Mouse (Mus musculus): Measurements from ENCODE around the gene S1pr3.

S1pr3 gene

DNA sequence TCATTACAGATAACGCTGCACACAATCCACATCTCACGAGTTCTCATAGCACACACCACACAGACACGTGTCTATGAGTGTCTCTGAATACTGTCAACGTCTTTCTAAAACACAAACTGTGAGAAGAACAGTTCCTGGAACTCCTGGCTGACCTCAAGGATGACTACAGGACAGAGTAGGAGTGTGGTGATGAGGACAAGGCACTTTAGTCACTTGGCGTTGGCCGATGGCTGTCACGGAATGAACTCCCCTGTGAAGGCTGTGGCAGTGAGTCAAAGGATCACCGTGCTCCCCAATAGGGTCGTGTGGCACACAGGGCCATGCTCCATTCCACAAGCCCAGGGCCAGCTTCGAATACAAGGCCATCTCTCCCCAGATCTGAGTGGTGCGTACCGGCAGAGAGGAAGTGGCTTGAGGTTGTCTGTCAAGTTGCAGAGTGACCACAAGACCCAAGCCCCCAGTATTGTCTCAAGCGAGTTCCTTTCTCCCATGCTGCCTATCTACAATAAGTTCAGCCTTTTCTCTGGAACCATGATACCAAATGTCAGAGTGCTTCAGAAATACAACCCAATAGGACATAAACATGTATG lies 2.6 kb upstream of the S1pr3 start:
- no peak for DNase-seq (ENCODE audit: low spot score in 2 of 2)

DNA sequence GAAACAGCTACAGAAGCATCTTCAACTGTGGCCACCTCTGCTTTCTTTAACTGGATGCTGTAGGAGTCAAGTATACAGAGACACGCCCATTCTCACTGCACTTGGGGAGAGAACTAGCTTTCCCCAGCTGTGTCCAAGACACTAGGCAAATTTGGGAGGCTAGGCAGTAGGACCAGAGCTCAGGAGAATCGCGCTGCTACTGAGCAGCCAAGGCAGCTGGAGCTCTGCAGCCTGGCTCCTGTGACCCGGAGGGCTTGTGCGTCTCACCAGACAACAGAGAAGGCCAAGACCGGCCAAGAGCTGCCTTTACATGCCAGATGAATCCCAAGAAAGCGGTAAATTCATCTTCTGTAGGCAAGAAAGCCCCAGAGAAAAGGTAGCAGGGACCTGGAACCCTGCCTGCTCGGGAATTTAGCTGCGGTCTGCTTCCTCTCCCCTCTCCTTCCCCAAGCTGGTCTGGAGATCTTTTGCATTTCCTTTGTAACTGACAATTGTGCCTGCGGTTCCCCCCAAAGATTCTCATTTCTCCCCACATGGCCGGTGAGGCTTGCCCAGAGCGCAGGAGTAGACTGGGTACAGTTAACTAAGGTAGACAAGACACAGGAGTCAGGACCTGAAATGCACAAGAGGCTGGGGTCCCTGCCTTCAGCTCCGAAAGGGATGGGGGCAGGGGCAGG lies 760 bp upstream of the S1pr3 start:
- DNase-seq (ENCODE audit: low spot score in 2 of 2) = no peak

DNA sequence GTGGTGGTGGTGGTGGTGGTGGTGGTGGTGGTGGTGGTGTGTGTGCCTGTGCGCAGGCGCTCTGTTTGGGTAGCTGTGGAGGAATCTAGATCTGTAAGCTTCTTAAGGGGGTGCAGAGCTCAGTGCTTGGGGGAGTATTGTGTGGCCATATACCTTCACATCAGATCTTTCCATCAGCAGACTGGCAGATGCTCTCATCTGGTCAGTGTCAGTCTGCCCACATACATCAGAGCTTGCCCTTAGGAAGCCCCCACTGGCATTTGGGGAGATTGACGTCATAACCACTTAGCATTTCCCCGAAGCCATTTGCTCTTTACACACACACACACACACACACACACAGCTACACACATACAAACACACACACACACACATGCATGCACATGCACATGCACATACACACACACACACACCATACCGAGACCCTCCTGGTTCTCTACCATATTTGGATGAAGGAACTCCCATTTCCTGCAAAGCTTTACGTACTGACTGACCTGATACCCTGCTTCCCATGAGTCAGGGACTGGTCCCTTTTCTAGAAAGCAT lies 1.6 kb downstream of the S1pr3 start:
- no peak for DNase-seq (ENCODE audit: low spot score in 2 of 2)

DNA sequence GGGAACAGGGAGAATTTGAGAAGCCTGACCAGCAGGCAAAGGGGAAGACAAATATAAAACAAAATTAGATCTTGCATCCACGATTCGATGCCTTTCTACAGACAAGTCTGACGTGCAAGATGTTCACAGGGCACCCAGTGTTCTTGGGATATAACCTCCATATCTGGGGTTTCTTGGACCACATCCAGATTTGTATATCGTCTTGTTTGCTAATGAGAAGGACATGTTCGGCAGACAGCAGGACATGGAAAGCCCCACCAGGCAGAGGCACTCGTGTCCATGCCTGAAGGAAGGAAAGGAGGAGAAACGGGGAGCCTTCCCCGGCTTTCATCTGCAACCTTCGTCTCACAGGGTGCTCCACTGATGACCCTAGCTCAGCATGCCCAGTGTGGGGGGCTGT lies 2.8 kb downstream of the S1pr3 start:
- no peak for DNase-seq (ENCODE audit: low spot score in 2 of 2)

DNA sequence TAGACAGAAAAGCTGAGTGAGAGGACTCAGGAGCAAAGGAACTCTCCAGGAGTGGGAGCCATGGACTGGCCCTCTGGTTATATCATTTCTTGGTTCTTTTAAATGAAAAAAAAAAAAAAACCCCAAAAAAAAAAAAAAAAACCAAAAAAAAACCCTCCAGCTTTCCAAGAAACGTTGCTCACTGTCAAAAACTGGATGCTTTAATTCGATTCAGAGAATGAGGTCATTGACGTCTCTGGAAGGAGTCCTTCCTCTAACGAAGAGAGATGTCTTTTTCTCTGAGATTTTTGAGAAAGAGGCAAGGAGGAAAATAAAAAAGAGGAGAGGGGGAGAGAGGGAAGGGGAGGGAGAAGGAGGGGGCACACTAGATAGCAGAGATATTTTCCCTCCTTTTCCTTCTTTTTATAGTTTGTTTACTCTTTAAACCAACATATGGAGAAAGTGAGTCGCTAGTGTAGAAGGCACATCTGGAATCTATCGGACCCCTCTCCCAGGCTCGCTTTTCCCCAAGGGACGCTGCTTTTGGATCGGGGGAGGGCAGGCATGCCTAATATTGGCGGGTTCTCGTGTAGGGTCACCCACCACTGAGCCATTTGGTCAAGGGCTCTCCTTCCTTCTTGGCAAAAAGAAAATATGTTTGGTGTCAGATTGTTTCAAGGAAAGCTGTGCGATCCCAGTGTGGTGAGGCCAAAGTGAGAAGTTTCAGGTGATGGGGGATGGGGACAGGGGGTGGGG lies 3.4 kb downstream of the S1pr3 start:
- no peak for DNase-seq (ENCODE audit: low spot score in 2 of 2)

DNA sequence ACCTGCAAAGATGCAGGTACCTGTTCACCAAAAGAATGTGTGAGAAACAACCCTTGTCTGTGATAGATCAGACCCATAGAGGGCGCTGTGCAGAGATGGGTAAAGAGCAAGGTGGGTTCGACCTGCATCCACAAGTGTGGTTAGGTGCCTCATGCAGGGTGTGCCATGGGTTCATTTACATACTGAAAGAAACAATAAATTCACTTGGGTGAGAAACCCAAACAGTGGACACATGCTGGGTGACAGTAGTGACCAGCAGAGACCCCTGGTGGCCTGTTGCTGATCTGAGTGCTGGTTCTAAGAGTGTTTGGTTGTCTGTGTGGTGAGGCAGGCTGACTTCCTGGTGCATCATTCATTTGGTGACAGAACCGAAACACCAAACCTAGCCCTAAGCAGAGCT lies 5.0 kb downstream of the S1pr3 start:
- no peak for DNase-seq (ENCODE audit: low spot score in 2 of 2)

DNA sequence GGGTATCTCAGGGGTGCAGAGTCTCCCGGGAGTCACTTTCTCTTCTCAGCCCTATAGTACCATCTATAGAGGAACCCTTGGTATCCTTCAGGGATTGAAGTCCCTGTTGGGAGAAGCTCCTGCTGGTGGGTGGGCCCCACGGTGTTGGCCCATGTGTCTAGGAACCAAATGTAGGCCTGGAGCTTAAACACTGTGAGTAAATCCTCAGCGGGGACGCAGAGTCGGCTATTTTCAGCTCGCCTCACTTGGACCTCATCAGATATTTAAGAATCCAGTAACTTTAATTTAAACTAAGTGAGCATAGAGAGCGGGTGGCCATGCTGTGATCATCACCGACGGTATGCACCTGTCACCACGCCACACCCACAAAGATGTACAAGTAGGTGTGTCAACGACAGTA lies 8.3 kb downstream of the S1pr3 start:
- no peak for DNase-seq (ENCODE audit: low spot score in 2 of 2)

DNA sequence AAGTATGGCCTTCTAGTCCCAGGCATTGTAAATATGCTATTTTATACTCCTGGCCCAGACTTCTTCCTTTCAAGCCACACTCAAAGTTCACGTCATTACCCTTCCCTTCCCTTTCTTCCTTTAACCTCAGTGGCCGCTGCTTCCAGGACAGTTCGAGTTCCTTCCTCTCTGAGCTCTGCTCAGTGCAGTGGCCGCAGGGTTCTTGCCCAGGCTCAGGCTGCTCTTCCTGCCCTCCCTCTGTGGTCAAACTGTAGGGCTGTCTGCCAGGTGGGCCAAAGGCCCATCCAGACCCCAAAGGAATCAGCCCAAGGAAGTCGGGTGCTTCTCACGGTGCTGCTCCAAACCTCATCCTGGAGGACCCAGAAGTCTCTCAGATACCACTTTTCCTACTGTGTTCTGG lies 9.4 kb downstream of the S1pr3 start:
- peak in 1 of 2 experiments; percentile 20 for DNase-seq (ENCODE audit: low spot score in 2 of 2)

DNA sequence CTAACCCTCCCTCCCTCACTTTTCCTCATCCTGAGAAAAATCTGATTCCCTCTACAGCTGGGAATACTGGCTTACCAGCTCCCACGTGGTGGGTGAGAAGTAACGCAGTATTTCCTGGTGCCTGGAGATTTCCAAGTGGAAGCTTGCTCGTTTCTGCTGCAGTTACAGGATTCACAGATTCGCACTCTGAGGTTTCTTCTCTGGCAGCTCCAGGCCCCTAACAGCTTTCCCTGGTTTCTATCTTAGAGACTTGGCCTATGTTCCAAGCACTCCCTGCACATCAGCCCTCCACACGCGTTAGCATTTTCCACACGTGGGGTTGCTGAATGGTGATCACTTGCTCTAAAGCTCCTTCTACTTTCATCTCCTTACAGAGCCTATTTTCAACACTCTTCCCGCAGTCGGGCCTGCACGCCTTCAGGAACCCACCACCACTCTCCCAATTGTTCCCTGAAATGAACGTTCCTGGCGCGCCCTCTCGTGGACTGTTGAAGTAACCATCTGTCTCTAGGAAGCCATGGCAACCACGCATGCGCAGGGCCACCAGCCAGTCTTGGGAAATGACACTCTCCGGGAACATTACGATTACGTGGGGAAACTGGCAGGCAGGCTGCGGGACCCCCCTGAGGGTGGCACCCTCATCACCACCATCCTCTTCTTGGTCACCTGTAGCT lies 10.0 kb downstream of the S1pr3 start:
- DNase-seq (ENCODE audit: low spot score in 2 of 2) = peak; percentile 95 to 98

DNA sequence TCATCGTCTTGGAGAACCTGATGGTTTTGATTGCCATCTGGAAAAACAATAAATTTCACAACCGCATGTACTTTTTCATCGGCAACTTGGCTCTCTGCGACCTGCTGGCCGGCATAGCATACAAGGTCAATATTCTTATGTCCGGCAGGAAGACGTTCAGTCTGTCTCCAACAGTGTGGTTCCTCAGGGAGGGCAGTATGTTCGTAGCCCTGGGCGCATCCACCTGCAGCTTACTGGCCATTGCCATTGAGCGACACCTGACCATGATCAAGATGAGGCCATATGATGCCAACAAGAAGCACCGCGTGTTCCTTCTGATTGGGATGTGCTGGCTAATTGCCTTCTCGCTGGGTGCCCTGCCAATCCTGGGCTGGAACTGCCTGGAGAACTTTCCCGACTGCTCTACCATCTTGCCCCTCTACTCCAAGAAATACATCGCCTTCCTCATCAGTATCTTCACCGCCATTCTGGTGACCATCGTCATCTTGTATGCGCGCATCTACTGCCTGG lies 10.6 kb downstream of the S1pr3 start:
- no peak for DNase-seq (ENCODE audit: low spot score in 2 of 2)

DNA sequence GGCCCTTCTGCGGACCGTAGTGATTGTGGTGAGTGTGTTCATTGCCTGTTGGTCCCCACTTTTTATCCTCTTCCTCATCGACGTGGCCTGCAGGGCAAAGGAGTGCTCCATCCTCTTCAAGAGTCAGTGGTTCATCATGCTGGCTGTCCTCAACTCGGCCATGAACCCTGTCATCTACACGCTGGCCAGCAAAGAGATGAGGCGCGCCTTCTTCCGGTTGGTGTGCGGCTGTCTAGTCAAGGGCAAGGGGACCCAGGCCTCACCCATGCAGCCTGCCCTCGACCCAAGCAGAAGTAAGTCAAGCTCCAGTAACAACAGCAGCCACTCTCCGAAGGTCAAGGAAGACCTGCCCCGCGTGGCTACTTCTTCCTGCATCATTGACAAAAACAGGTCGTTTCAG lies 11.1 kb downstream of the S1pr3 start:
- DNase-seq (ENCODE audit: low spot score in 2 of 2) = no peak

DNA sequence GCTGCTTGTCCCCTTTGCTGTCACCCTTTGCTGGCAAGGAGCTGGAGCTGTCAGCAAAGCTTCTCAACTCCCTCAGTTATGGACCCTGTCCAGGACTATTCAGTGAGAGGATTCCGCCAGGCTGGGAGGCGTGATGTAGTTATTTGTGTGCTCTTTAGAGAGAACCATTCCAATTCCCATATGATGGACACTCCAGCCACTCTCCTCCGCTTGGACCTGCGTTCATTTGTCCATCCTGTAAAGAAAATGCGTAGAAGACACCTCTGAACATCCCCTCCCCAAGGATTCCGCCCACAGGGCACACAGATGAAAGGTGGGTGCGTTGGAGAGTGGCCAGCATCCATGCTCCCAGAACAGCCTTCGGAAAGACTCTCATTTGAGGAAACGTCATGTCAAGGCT lies 12.4 kb downstream of the S1pr3 start:
- no peak for DNase-seq (ENCODE audit: low spot score in 2 of 2)

DNA sequence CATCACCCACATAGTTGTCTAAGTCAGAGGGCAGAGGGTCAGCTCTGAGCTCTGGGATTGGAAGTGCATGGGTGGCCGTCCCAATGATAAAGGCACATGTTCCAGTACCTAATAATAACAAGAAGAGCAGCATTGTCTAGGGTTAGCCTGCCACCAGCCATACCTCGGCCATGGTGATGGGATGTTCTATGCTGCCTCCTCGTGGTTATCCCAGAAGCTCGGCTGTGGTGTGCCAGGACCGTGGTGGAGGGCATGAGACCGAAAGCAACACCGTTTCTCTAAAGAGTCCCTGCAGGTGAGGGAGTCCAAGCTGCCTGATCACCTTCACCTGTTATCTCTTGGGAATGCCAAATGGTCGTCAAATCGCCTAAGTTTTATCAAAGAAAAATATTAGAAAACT lies 15.2 kb downstream of the S1pr3 start:
- DNase-seq (ENCODE audit: low spot score in 2 of 2) = no peak

DNA sequence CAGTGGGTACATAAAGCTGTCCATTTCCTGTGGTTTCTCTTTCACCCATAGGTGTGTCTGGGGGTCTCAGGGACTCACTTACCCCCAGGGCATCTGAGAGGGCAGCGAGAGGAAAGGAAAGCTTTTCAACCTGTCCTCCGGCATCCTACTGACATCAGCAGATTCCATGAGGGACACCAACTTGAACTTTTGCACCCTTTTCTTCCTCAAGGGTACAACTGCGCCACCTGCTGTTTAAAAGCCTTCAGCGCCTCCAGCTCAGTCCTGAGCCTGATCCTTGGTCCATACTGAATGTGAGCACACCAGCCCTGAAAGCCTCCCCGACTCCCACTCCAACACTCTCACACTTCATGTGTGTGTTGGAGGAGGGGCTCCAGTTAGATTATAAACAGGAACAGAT lies 16.2 kb downstream of the S1pr3 start:
- peak; percentile 46 to 62 for DNase-seq (ENCODE audit: low spot score in 2 of 2)

DNA sequence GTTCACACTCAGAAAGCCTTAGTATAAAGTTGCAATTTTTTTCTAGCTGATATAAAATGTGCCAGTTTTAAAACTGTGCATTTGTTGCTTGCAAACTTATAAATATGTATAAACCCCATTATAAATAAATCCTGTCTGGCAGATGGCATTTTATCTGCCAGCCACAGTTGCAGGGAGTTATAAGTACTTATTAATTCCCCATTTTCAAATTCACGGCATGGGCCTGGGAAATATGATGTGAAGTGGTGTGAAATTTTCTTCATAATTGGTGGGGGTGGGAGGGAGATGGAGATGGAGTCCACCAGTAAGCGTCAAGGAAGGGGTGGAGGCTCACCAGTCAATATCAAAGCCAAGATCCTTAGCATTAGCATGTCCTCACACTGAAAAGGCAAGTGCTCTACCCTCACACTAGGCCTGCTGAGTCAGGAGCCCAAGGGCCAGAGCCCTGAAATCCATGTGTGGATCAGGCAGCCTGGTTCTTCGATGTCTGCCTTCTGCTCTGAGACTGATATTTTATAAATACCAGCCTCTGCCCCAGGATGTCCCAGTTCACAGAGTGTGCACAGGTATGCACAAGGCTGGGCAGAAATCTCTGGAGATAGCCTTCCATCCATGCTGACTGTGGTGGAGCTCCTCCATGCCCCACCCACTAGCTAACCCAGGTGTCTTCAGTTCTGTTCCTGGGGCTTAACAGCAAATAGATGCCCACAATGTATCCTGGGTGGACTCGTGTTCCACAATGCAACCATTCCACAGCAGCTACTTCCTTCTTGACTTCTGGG lies 17.4 kb downstream of the S1pr3 start:
- DNase-seq (ENCODE audit: low spot score in 2 of 2) = no peak

DNA sequence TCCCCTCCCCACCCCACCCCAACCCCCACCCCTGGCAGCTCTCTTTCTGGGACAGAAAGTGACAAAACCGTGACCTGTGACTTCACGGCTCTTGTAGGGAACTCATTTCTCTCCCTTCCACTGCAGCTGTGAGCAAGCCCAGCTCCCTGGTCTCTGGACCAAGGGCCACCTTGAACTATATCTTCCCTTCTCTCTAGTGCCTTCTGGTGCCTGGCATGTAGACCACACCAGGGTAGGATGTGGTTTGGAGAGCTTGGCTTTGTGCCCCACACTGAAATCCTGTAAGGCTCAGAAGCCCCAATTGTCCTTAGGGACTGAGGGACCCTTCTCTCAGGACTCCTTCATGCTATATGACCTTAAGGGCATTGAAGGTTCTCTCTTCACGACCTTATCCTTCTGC lies 24.9 kb downstream of the S1pr3 start:
- no peak for DNase-seq (ENCODE audit: low spot score in 2 of 2)

DNA sequence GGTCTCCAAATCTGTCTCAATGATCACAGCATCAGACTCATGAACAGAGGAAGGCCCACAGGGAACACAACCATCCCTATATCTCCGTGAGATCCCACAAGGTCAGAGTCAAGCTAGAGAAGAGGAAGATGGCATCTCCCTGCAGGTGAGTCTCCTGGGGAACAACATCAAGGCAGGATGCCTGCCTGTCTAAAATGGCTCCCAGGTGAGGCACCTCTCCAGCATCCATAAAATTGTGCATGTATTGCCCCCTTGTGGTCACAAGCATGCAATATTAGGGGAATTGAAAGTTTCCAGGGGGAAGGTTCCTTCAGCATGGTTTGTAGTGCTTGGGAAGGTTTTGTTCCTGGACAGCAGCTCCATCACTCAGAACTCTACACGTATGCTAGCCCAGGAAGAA lies 26.0 kb downstream of the S1pr3 start:
- DNase-seq (ENCODE audit: low spot score in 2 of 2) = no peak

DNA sequence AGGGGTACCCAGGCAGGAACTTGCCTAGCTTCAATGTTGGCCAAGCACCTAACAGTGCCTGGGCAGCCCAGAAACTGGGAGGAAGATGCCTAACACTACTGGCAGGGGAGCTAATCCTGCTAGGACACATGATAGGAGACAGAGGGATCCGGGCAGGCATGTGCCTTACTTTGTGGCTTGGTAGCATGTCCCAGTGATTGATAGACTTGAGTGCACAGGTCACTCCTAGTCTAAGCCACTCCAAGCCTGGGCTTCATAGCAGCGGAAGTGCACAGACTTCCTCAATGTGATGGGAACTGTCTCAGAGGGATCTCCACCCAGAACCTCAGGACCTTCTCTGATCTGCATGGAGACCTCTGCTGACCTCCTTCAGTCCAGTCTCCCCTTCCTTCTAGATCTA lies 26.7 kb downstream of the S1pr3 start:
- DNase-seq (ENCODE audit: low spot score in 2 of 2) = no peak

DNA sequence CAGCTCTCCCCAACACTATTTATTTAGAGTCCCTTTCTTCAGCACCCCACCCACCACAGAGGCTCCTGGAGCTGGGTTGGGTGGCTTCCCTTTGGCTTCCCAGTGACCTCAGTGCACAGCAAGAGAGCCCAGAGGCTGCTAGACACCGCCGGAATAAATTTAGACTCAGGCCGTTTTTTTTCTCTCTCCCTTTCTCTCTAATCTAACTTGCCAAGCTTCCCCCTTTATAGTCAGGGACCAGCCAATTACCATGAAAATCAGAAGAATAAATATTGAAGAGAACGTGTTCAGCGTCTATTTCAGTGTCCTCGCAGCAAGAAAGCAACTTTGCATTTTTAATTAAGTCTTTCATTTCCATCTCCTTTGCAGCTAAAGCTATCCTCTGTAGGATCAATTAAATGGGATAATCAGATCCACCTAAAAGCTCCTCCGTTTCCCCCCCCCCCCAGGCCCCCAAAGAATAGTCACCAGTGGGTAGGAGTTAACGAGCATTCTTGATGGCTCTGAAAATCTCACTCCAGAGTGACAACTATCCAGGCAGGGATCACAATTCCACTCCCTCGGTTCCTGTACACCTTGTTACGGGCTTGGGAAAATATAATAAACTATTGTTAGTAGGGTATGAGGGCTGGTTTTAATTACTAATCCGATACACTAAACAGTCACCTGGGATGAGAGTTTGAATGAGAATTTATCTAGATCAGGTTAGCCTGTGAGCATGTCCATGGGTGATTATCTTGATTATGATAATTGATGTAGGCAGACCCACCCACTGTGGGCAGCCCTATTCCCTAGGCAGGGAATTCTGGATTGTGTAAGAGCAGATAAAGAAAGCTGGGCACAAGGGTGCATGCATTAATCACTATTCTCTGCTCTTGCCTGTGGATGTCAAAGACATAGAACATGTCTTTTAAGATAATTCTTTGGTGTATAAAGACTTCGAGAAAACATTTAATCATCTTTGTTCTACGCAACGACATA lies 29.0 kb downstream of the S1pr3 start:
- DNase-seq (ENCODE audit: low spot score in 2 of 2) = no peak

DNA sequence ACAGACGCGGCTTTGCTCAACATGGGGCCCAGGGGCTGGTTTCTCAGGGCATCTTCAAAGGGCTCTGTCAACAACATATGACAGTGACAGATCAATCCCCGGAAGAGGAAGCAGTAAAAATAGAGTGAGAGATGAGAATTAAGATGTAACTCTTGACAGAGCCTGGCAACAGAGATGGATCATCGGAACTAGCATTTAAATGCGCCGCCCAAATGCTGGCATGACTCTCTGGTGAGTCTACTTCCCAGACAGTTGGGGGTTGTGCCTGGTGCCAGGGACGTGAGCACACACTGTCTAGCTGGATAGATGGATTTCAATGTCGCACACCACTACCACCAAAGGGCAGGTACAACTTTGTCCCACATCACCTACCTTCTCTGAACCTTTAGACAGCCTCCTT lies 34.5 kb downstream of the S1pr3 start:
- DNase-seq (ENCODE audit: low spot score in 2 of 2) = no peak

Measured in cerebellum, postnatal 4 days (tissue).